Mouse (Mus musculus): Measurements from ENCODE around the gene Fam57a. TPM values are rescaled to one million over a fixed set of nuclear protein-coding genes. Genes with fewer than 3 reads are reported as not detected.

Gene Fam57a
- polyA plus RNA-seq, 1 experiment from 2014 or later = 34.2 TPM

GRCm38 (mm10) chr11:76167079-76167765, 12.2 kb upstream of the Fam57a start:
- Histone ChIP-seq H3K4me1 (ENCODE audit: control insufficient read depth, insufficient read depth, low read length) (no peaks in the 10 kb centered on the region), H3K27ac (replicated peaks; ENCODE audit: low read depth, low read length) (no peak overlapping the region), H3K36me3 (ENCODE audit: control insufficient read depth, insufficient read depth, low read length) (peaks cover 26% of the 10 kb centered on the region), H3K27me3 (replicated peaks; ENCODE audit: control insufficient read depth, insufficient read depth, low read length) (no peaks in the 10 kb centered on the region), H3K4me2 (ENCODE audit: low read depth, low read length) (no peak overlapping the region), H3K4me3 (ENCODE audit: low read depth, low read length) (no peak overlapping the region), H3K9me3 (ENCODE audit: control insufficient read depth, low read length) (no peaks in the 10 kb centered on the region), H3K9ac (ENCODE audit: low read depth, low read length) (no peak overlapping the region)
- 21% methylated on average over 5 of the region's 5 CpGs for WGBS
- DNase-seq (ENCODE audit: low spot score) = peak; percentile 72
- no peak for ATAC-seq (ENCODE audit: low read depth)

DNA sequence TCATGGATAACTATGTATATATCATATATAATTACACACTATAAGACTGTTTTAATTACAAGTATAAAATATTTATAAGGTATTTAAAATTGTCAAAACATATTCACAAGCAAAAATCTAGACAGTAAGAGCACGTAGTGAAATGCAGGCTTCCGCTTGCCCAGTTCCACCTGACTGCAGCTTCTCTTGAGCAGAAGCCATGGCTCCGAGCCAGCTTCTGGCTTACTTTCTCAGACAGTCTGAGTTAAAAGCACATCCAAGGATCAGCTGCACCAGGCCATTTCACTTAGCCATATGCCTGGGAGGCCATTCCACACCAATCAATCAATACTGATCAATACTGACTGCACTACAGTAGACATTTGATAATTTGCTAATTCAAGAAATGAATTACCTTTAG, 10.5 kb upstream of the Fam57a start:
- peak; percentile 77 for DNase-seq (ENCODE audit: low spot score)
- 68% methylated on average over 3 of the region's 3 CpGs for WGBS

GRCm38 (mm10) chr11:76170207-76170606, 9.3 kb upstream of the Fam57a start:
- H3K9me3 ChIP-seq (ENCODE audit: control insufficient read depth, low read length) = no peaks in the 10 kb centered on the region
- 61% methylated on average over 5 of the region's 5 CpGs for WGBS

More for the DNA sequence above, 10.5 kb upstream of the Fam57a start:
- peaks cover 24% of the 10 kb centered on the region; the same call in 1 of the 2 replicates for H3K36me3 ChIP-seq (ENCODE audit: control insufficient read depth, insufficient read depth, low read length)
- no peak overlapping the region for H3K9ac ChIP-seq (ENCODE audit: low read depth, low read length)
- H3K9me3 ChIP-seq (ENCODE audit: control insufficient read depth, low read length) = no peaks in the 10 kb centered on the region
- peak overlapping the region; percentile 15; the same call in 1 of the 2 replicates for H3K27ac ChIP-seq (replicated peaks; ENCODE audit: low read depth, low read length)
- no peaks in the 10 kb centered on the region for H3K27me3 ChIP-seq (replicated peaks; ENCODE audit: control insufficient read depth, insufficient read depth, low read length)
- no peak overlapping the region for H3K4me3 ChIP-seq (ENCODE audit: low read depth, low read length)
- ATAC-seq (ENCODE audit: low read depth) = no peak
- H3K4me1 ChIP-seq (ENCODE audit: control insufficient read depth, insufficient read depth, low read length) = no peaks in the 10 kb centered on the region
- no peak overlapping the region for H3K4me2 ChIP-seq (ENCODE audit: low read depth, low read length)

GRCm38 (mm10) chr11:76178726-76179494, 561 bp upstream of the Fam57a start:
- Histone ChIP-seq H3K4me2 (ENCODE audit: low read depth, low read length) (peak overlapping the region; percentile 81), H3K4me1 (ENCODE audit: control insufficient read depth, insufficient read depth, low read length) (peaks cover 10% of the 10 kb centered on the region), H3K9ac (ENCODE audit: low read depth, low read length) (peak overlapping the region; percentile 72), H3K4me3 (ENCODE audit: low read depth, low read length) (peak overlapping the region; percentile 87), H3K36me3 (ENCODE audit: control insufficient read depth, insufficient read depth, low read length) (0 out of 2 replicates have a peak, but pooled peaks cover 12% of the 10 kb centered on the region), H3K9me3 (ENCODE audit: control insufficient read depth, low read length) (no peaks in the 10 kb centered on the region), H3K27me3 (replicated peaks; ENCODE audit: control insufficient read depth, insufficient read depth, low read length) (no peaks in the 10 kb centered on the region), H3K27ac (replicated peaks; ENCODE audit: low read depth, low read length) (peak overlapping the region; percentile 33; the same call in 1 of the 2 replicates)
- ATAC-seq (ENCODE audit: low read depth) = peak; percentile 82
- peak; percentile 64 for DNase-seq (ENCODE audit: low spot score)
- 1% methylated on average over 28 of the region's 28 CpGs for WGBS

More at GRCm38 (mm10) chr11:76170207-76170606, 9.3 kb upstream of the Fam57a start:
- no peak overlapping the region for H3K27ac ChIP-seq (replicated peaks; ENCODE audit: low read depth, low read length)
- H3K4me2 ChIP-seq (ENCODE audit: low read depth, low read length) = no peak overlapping the region
- H3K9ac ChIP-seq (ENCODE audit: low read depth, low read length) = no peak overlapping the region
- H3K27me3 ChIP-seq (replicated peaks; ENCODE audit: control insufficient read depth, insufficient read depth, low read length) = no peaks in the 10 kb centered on the region
- no peak overlapping the region for H3K4me3 ChIP-seq (ENCODE audit: low read depth, low read length)
- peaks cover 16% of the 10 kb centered on the region; the same call in 1 of the 2 replicates for H3K36me3 ChIP-seq (ENCODE audit: control insufficient read depth, insufficient read depth, low read length)
- no peak for ATAC-seq (ENCODE audit: low read depth)
- H3K4me1 ChIP-seq (ENCODE audit: control insufficient read depth, insufficient read depth, low read length) = no peaks in the 10 kb centered on the region
- no peak for DNase-seq (ENCODE audit: low spot score)

- DNase-seq (ENCODE audit: low spot score) (no peak), ATAC-seq (ENCODE audit: low read depth) (no peak)
- Histone ChIP-seq H3K4me2 (ENCODE audit: low read depth, low read length) (peak overlapping the region; percentile 81), H3K27me3 (replicated peaks; ENCODE audit: control insufficient read depth, insufficient read depth, low read length) (no peaks in the 10 kb centered on the region), H3K9ac (ENCODE audit: low read depth, low read length) (peak overlapping the region; percentile 72), H3K4me1 (ENCODE audit: control insufficient read depth, insufficient read depth, low read length) (peaks cover 10% of the 10 kb centered on the region), H3K27ac (replicated peaks; ENCODE audit: low read depth, low read length) (no peak overlapping the region; the same call in 1 of the 2 replicates), H3K4me3 (ENCODE audit: low read depth, low read length) (peak overlapping the region; percentile 87), H3K36me3 (ENCODE audit: control insufficient read depth, insufficient read depth, low read length) (0 out of 2 replicates have a peak, but pooled peaks cover 11% of the 10 kb centered on the region), H3K9me3 (ENCODE audit: control insufficient read depth, low read length) (no peaks in the 10 kb centered on the region)
- 18% methylated on average over 7 of the region's 7 CpGs for WGBS
These were observed 672 bp downstream of the Fam57a start for GRCm38 (mm10) chr11:76180146-76180540.

DNA sequence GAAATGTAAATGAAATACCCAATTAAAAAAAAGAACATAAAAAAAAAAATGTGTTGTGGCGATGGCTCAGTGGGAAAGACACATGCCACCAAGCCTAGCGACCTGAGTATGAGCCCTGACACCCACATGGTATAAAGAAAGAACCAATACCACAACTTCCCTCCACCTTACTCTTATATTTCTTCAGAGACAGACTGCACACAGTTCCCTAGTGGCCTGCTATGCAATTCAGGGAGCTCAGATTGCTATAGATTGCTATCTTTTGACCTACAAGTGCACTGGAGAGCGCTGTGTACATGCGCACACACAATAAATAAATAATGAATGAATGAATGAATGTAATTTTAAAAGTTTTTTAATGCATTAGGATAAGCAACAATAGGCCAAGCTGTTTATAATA, 4.3 kb downstream of the Fam57a start:
- no peak overlapping the region for H3K4me3 ChIP-seq (ENCODE audit: low read depth, low read length)
- 79% methylated on average over 4 of the region's 4 CpGs for WGBS
- no peaks in the 10 kb centered on the region for H3K27me3 ChIP-seq (replicated peaks; ENCODE audit: control insufficient read depth, insufficient read depth, low read length)
- H3K9me3 ChIP-seq (ENCODE audit: control insufficient read depth, low read length) = no peaks in the 10 kb centered on the region
- no peak overlapping the region for H3K9ac ChIP-seq (ENCODE audit: low read depth, low read length)
- ATAC-seq (ENCODE audit: low read depth) (no peak), DNase-seq (ENCODE audit: low spot score) (no peak)
- peaks cover 5% of the 10 kb centered on the region for H3K4me1 ChIP-seq (ENCODE audit: control insufficient read depth, insufficient read depth, low read length)
- no peaks in the 10 kb centered on the region for H3K36me3 ChIP-seq (ENCODE audit: control insufficient read depth, insufficient read depth, low read length)
- no peak overlapping the region for H3K4me2 ChIP-seq (ENCODE audit: low read depth, low read length)
- no peak overlapping the region for H3K27ac ChIP-seq (replicated peaks; ENCODE audit: low read depth, low read length)

- no peak for DNase-seq (ENCODE audit: low spot score)
These were observed 7.4 kb downstream of the Fam57a start for GRCm38 (mm10) chr11:76186908-76187307.

GRCm38 (mm10) chr11:76196275-76196976, 17.0 kb downstream of the Fam57a start:
- DNase-seq (ENCODE audit: low spot score) (no peak), ATAC-seq (ENCODE audit: low read depth) (no peak)
- Histone ChIP-seq H3K4me2 (ENCODE audit: low read depth, low read length) (no peak overlapping the region), H3K9me3 (ENCODE audit: control insufficient read depth, low read length) (no peaks in the 10 kb centered on the region), H3K4me1 (ENCODE audit: control insufficient read depth, insufficient read depth, low read length) (no peaks in the 10 kb centered on the region), H3K27ac (replicated peaks; ENCODE audit: low read depth, low read length) (no peak overlapping the region), H3K9ac (ENCODE audit: low read depth, low read length) (no peak overlapping the region), H3K36me3 (ENCODE audit: control insufficient read depth, insufficient read depth, low read length) (no peaks in the 10 kb centered on the region), H3K4me3 (ENCODE audit: low read depth, low read length) (no peak overlapping the region), H3K27me3 (replicated peaks; ENCODE audit: control insufficient read depth, insufficient read depth, low read length) (no peaks in the 10 kb centered on the region)
- WGBS = 63% methylated on average over 8 of the region's 8 CpGs

More at GRCm38 (mm10) chr11:76186908-76187307, 7.4 kb downstream of the Fam57a start:
- Histone ChIP-seq H3K4me3 (ENCODE audit: low read depth, low read length) (no peak overlapping the region), H3K4me2 (ENCODE audit: low read depth, low read length) (no peak overlapping the region), H3K27ac (replicated peaks; ENCODE audit: low read depth, low read length) (no peak overlapping the region), H3K4me1 (ENCODE audit: control insufficient read depth, insufficient read depth, low read length) (no peaks in the 10 kb centered on the region), H3K9me3 (ENCODE audit: control insufficient read depth, low read length) (no peaks in the 10 kb centered on the region), H3K36me3 (ENCODE audit: control insufficient read depth, insufficient read depth, low read length) (no peaks in the 10 kb centered on the region), H3K9ac (ENCODE audit: low read depth, low read length) (no peak overlapping the region), H3K27me3 (replicated peaks; ENCODE audit: control insufficient read depth, insufficient read depth, low read length) (no peaks in the 10 kb centered on the region)
- ATAC-seq (ENCODE audit: low read depth) = no peak
- WGBS = 84% methylated on average over 6 of the region's 6 CpGs

All from embryonic facial prominence, embryonic 14.5 days (tissue).